Mouse (Mus musculus): Measurements from ENCODE around the gene Nos1.

DNA sequence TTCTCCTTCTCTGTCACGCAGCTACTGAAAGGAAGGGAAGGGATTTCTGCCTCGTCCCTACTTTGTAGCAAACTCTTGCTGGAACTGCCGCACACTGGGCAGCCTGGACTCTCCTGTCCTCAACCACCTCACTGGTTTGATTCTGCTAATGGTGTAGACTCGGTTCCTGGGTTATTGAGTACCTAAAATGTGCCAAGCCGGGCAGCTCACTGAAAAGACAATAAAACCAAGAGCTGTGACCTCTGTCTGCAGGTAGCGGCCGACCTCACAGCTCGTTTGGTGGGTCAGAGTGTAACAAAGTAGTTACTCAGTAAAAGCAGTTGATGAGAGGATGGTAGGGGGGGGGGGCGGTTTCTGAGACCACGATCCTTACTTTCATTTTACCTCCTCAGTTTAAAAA is 72.9 kb downstream of the Nos1 start:
- TF ChIP-seq EP300 (IDR thresholded peaks at IDR 0.05; ENCODE audit: low read depth) (no peak), CTCF (IDR thresholded peaks at IDR 0.05; ENCODE audit: low read depth) (no peak)
